Mouse (Mus musculus): Measurements from ENCODE around the gene Nucks1. TPM values are rescaled to one million over a fixed set of nuclear protein-coding genes. Genes with fewer than 3 reads are reported as not detected.

Gene Nucks1
- total RNA-seq (2021), result 100 to 1,000 TPM; 145 to 148 TPM
- long read RNA-seq, experiment 1, full-length matches to known transcripts, result 24 of 33 reads
- long read RNA-seq, experiment 1, partial matches to known transcripts, result 1 of 33 reads
- long read RNA-seq, experiment 1, other reads (novel, unspliced or antisense), result 8 of 33 reads
- long read RNA-seq, experiment 2, full-length matches to known transcripts, result 9 of 12 reads
- long read RNA-seq, experiment 2, partial matches to known transcripts, result 1 of 12 reads
- long read RNA-seq, experiment 2, other reads (novel, unspliced or antisense), result 2 of 12 reads

- peak; percentile 46 for TF ChIP-seq CTCF (IDR thresholded peaks at IDR 0.05)
- Histone ChIP-seq H3K4me3 (peak within 1 kb of the TSS; percentile 93), H3K27ac (peak within 1 kb of the TSS; percentile 97)
- DNase-seq (ENCODE audit: extremely low spot score in 1 of 2, low spot score in 2 of 2), result peak; percentile 98 to 99
- intact Hi-C loops (cut with DNase I), result loop anchor here (1.0 kb wide), 2 partner anchors 43 to 82 kb away; partner anchors contain the start of gene Rab29
These were observed at the start of gene Nucks1 for GRCm38 (mm10) chr1:131910001-131910648. Gene Nucks1 (plus strand): TSS chr1:131910534.

- TF ChIP-seq CTCF (IDR thresholded peaks at IDR 0.05), result no peak
- no peak for DNase-seq (ENCODE audit: extremely low spot score in 1 of 2, low spot score in 2 of 2)
- Histone ChIP-seq H3K27ac (no peak overlapping the region), H3K4me3 (no peak overlapping the region)
- intact Hi-C loops (cut with DNase I), result no loop called here
These were observed 48.5 kb upstream of the Nucks1 start for GRCm38 (mm10) chr1:131861811-131862210.

DNA sequence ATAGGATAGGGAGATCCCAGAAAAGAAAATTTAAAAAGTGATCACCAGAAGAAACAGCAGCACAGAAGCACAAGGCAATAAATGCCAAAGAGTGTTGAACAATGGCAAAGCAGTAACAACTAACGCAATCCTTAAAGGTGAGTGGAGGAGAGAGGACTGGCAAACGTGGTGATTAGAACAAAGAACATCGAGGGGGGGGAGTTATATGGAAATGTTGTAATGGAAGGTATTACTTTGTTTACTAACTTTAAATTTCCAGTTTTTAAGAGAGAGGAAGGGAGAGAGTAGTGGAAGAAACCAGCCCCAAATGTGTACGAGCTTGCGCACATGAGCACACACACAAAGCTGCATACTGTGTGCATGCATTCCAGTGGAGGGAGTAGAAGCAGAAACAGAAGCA is 44.7 kb upstream of the Nucks1 start:
- no peak for TF ChIP-seq CTCF (IDR thresholded peaks at IDR 0.05)
- Histone ChIP-seq H3K27ac (no peak overlapping the region), H3K4me3 (no peak overlapping the region)
- no peak for DNase-seq (ENCODE audit: extremely low spot score in 1 of 2, low spot score in 2 of 2)
- intact Hi-C loops (cut with DNase I), result no loop called here

- no peak for TF ChIP-seq CTCF (IDR thresholded peaks at IDR 0.05)
- no peak for DNase-seq (ENCODE audit: extremely low spot score in 1 of 2, low spot score in 2 of 2)
- Histone ChIP-seq H3K27ac (no peak overlapping the region), H3K4me3 (no peak overlapping the region)
- intact Hi-C loops (cut with DNase I), result no loop called here
These were observed 43.9 kb upstream of the Nucks1 start for GRCm38 (mm10) chr1:131866304-131866999.

GRCm38 (mm10) chr1:131867093-131867945 is 43.0 kb upstream of the Nucks1 start, which contains the start of gene Rab29:
Gene Rab29 (plus strand): TSS chr1:131867224.
- Histone ChIP-seq H3K27ac (peak within 1 kb of the TSS; percentile 70; the same call in 1 of the 2 replicates), H3K4me3 (peak within 1 kb of the TSS; percentile 66)
- peak; percentile 93 for TF ChIP-seq CTCF (IDR thresholded peaks at IDR 0.05)
- DNase-seq (ENCODE audit: extremely low spot score in 1 of 2, low spot score in 2 of 2), result peak; percentile 87 to 88
- intact Hi-C loops (cut with DNase I), result loop anchor here (1.0 kb wide), 1 partner anchor 43 kb away; the partner anchor contains the start of gene Nucks1

DNA sequence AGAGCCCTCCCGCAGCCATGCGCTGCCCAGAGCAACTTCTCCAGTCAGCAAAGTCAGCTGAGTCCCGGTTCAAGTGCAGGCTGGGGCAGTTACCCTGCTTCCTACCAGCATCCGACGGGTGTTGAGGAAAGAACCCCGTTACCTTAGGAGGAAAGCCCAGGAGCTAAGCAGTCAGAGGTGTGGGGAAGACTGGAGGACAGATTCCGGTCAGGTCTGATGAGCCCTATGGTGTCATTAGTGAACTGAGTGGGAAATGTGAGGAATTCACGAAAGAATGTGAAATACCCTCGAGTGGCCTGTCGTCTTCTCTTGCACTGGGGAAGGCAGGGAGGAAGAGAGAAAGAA is 42.4 kb upstream of the Nucks1 start:
- intact Hi-C loops (cut with DNase I), result loop anchor here (1.0 kb wide), 1 partner anchor 42 kb away; the partner anchor contains the start of gene Nucks1
- Histone ChIP-seq H3K4me3 (peak overlapping the region; percentile 66), H3K27ac (no peak overlapping the region)
- DNase-seq (ENCODE audit: extremely low spot score in 1 of 2, low spot score in 2 of 2), result no peak
- TF ChIP-seq CTCF (IDR thresholded peaks at IDR 0.05), result no peak

DNA sequence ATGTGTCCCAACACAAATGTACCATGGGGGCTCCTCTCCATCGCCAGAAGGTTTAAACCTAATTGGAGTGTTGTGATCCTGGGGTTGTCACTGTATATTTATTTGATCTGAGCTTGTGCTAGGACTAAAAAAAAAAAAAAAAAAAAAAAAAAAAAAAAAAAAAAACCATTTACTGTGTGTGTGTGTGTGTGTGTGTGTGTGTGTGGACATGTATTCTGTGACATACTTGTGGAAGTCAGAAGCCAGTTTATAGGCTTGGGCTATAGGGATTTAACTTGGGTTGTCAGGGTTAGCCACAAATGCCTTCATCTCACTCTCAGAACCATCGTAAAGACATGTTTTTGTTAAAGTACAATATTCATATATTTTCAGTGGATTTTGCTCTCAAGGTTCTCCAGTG is 40.8 kb upstream of the Nucks1 start:
- Histone ChIP-seq H3K4me3 (no peak overlapping the region), H3K27ac (no peak overlapping the region)
- intact Hi-C loops (cut with DNase I), result no loop called here
- TF ChIP-seq CTCF (IDR thresholded peaks at IDR 0.05), result no peak
- no peak for DNase-seq (ENCODE audit: extremely low spot score in 1 of 2, low spot score in 2 of 2)

DNA sequence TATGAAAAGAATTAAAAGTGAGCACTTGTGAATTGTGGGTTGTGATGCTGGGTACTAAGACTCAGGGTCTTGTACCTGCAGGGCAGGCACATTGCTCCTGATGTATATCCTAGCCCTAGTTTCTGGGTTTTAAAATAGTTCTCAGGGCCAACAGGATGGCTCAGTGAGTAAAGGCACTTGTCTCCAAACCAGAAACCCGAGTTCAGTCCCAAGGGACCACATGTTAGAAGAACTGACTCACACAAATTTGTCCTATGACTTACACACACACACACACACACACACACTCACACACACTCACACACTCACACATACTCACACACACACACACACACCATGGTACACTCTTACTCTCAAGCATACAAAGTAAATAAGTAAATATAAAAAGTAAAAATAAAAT is 37.5 kb upstream of the Nucks1 start:
- no peak overlapping the region for H3K27ac ChIP-seq
- intact Hi-C loops (cut with DNase I), result no loop called here
- no peak for TF ChIP-seq CTCF (IDR thresholded peaks at IDR 0.05)
- H3K4me3 ChIP-seq, result no peak overlapping the region
- DNase-seq (ENCODE audit: extremely low spot score in 1 of 2, low spot score in 2 of 2), result no peak

GRCm38 (mm10) chr1:131879816-131880215 is 30.5 kb upstream of the Nucks1 start:
- Histone ChIP-seq H3K4me3 (no peak overlapping the region), H3K27ac (no peak overlapping the region)
- TF ChIP-seq CTCF (IDR thresholded peaks at IDR 0.05), result no peak
- intact Hi-C loops (cut with DNase I), result no loop called here
- DNase-seq (ENCODE audit: extremely low spot score in 1 of 2, low spot score in 2 of 2), result no peak

DNA sequence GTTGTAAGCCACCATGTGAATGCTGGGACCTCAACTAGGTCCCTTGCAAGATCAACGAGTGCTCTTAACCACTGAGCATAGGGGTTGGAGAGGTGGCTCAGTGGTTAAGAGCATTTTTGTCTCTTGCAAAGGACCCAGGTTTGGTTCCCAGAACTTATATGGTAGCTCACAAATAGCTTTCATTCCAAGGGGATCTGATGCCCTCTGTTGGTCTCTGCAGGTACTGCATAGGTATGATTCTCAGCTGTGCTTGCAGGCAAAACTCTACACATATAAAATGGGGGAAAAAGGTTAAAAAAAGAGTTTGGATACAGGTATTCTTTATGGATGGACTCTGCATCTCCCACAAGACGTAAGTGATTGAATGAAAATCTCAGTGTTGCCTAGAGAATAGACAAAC is 27.5 kb upstream of the Nucks1 start:
- Histone ChIP-seq H3K4me3 (no peak overlapping the region), H3K27ac (no peak overlapping the region)
- TF ChIP-seq CTCF (IDR thresholded peaks at IDR 0.05), result peak; percentile 58
- DNase-seq (ENCODE audit: extremely low spot score in 1 of 2, low spot score in 2 of 2), result no peak
- intact Hi-C loops (cut with DNase I), result no loop called here

DNA sequence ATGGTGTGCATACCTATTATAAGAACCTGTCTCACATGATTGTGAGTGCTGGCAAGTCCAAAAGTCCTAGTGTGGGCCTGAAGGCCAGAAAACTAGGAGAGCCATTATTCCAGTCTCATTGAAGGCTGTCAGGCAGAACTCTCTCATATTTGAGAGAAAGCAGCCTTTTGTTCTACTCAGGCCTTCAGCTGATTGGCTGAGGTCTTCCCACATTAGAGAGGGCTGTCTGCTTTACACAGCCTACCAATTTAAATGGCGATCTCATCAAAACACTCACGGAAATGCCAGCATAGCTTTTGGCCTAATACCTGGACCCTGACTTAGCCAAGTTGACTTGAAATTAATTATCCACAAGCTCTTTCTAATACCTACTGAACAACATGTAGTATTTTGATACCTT is 24.2 kb upstream of the Nucks1 start:
- TF ChIP-seq CTCF (IDR thresholded peaks at IDR 0.05), result no peak
- Histone ChIP-seq H3K4me3 (no peak overlapping the region), H3K27ac (no peak overlapping the region; the same call in 1 of the 2 replicates)
- intact Hi-C loops (cut with DNase I), result no loop called here
- DNase-seq (ENCODE audit: extremely low spot score in 1 of 2, low spot score in 2 of 2), result no peak
